Mouse (Mus musculus) WW6 (cell line): ENCODE measurements at regions not wholly inside any gene's neighbourhood (a gene's known extent, or its start where the extent isn't known, plus 50 kb on each side); places are given as distances from the start of the nearest gene placed in this dataset.

Source experiments
- DNase-seq: peaks from one replicate; pipeline ENCODE4 v3.0.0-alpha.2; 2013; ENCODE audit warnings: low read depth, low spot score

- DNase-seq: no peak
Observed at GRCm38 (mm10) chr6:93393551-93393950, 450.3 kb upstream of the Adamts9 start.

DNA sequence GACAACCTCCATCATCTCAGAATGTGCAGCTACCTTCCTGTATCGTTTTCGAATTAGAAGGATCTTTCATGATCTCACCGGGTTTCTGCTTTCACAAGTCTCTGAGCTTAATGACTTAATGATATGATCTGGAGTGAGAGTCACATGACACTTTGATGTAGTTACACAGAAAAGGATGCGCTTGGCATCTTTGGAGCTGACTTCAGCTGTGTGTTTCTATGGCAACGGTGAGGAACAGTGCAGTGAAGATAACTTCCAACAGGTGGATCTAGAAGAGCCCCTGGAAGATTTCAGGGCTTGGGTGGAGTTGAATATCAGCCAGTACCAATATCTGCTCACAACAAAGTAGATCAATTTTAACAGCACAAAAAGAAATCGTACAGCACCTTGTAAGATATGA is 449.1 kb upstream of the Adamts9 start:
- no peak for DNase-seq

DNA sequence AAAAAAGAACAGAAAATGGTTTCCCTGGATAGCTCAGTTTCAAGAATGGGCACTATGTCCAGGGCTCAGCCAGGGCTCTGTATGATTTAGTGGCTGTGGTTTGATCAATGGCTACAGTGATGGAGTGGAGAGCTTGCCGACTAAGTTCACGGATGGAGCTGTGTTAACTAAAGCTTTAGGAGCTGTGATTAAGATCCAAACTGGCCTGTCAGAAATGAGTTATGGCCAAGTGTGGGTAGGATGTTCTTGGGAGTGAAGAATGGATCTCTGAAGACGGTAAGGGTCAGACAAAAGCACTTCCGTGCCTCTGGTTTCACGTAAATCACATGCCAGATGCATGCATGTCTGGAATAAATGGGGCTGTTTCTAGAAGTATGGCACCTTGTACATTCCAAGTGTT is 447.9 kb upstream of the Adamts9 start:
- no peak for DNase-seq

DNA sequence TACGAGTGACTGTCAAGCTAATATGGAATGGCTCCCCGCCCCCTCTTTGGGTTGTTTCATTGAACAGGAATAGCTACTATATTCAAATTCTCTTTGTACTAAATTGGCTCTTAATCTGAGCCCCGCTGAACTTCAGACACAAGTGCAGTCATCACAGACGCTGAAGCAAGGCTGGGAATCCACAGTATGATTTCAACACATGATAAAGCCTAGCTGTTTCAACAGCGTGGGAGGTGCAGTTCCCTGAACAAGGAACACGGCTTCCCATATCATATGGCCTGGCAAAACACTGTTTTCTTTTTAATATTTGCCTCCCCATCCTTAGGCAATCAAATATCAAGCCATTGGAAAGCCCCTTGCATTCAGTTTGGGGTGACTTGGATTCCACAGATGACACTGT is 428.0 kb upstream of the Adamts9 start:
- DNase-seq: no peak

GRCm38 (mm10) chr6:93363846-93364245 is 420.6 kb upstream of the Adamts9 start:
- no peak for DNase-seq

DNA sequence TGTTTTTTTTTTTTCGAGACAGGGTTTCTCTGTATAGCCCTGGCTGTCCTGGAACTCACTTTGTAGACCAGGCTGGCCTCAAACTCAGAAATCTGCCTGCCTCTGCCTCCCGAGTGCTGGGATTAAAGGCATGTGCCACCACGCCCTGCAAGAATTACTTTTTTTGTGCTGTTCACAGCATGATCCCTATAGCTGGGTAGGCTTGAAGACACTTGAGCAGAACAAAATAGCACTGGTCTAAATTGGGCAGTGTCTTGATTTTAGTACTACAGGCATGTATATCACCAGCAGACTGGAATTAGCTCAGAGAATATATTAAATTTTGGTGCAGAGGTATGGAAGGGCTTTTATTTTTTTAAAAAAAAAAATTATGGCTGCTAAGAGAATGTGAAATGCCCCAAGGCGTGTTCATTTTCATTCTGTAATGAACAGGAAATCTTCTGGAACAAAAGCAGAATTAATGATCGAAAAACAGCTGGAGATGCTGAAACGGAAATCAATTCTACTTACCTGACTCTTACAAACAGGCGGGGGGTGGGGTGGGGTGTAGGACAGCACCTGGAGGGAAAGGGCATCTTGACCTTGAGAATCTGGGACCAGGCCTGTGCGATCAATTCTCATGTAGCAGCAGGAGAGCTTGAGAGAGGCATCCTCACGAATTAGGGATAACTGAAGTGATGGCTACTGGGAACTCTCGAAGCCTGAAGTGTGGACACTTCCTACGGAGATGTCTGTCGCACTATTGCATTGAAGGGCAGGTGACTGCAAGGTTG is 410.2 kb upstream of the Adamts9 start:
- no peak for DNase-seq

- DNase-seq: no peak
Observed at GRCm38 (mm10) chr6:93349936-93350700, 406.8 kb upstream of the Adamts9 start.

DNA sequence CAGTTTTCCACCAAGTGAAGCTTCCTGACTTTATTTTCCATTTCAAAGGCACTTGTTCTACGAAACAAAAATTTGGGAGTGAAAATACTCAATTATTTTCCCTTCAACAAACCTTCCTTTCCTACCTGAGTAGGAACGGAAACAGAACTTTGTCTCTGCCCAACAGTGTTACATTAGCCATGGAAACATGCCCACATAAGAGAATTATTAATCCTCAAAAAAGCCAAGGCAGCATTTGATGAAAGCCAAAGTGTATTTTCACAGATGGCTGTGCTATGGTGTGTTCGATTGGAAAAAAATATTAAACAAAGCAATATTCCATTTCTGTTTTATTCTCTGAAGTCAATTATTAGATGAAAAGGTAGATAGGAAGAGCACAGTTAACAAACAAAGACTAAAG is 404.8 kb upstream of the Adamts9 start:
- no peak for DNase-seq

- no peak for DNase-seq
Observed at GRCm38 (mm10) chr6:93328683-93329082, 385.4 kb upstream of the Adamts9 start.

DNA sequence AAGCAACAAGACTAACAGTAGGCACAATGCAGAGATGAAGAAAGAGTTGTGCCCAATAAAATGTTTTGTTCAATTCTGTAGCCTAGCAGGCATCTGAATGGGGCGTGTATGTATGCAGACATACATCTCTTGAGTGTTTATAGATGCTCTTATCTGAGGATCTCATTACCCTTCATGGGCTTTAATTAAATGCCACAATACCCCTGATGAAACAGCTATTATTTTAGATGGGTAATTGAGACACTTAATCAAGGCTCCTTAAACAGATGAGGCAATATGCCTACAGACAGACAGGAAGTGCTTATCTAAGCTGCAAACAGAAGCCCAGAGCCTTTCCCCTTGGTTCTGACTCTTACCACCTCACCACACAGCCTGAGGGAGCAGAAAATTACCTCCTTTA is 384.6 kb upstream of the Adamts9 start:
- no peak for DNase-seq

GRCm38 (mm10) chr6:93323881-93324280 is 380.6 kb upstream of the Adamts9 start:
- no peak for DNase-seq

- no peak for DNase-seq
Observed at GRCm38 (mm10) chr6:93314625-93315024, 371.3 kb upstream of the Adamts9 start.

- peak; percentile 18 for DNase-seq
Observed at GRCm38 (mm10) chr6:93305176-93305575, 361.9 kb upstream of the Adamts9 start.

DNA sequence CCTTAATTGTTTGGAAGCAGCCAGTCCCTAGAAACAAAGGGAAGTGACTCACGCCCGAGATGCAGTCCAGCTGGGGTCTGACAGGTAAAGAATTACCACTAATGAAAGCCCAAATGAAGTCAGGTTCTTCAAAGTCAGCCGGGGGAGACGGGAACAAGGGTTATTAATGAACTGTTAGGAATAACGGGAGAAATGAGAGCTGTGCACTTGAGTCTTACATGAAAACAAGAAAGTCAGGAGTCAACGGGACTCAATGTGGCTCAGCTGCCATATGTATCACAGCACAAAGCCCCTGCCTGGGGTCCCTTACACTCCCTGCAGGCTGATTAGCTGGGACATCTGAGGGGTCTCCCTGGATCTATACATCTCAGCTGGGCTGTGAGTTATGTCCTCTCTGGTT is 354.7 kb upstream of the Adamts9 start:
- no peak for DNase-seq

- no peak for DNase-seq
Observed at GRCm38 (mm10) chr6:93291711-93292110, 348.4 kb upstream of the Adamts9 start.

- no peak for DNase-seq
Observed at GRCm38 (mm10) chr6:93288421-93288820, 345.1 kb upstream of the Adamts9 start.

GRCm38 (mm10) chr6:93285796-93286195 is 342.5 kb upstream of the Adamts9 start:
- DNase-seq: no peak

DNA sequence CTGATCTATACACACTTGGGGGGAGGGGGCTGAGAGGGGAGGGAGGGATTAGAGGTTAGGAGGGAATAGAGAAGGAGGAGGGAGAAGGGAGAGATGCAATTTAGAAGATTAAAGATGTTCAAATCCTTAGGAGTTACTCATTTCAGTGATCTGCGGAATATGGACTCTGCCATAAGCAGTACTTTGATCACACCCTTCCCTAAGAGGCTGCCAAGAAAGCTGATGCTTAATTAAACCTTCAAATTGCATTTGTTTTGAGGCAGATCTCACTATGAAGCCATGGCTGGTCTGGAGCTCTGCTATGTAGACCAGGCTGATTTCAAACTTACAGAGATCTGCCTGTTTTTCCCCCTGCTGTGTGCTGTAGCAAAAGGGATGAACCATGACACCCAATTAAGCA is 338.2 kb upstream of the Adamts9 start:
- DNase-seq: no peak

- DNase-seq: no peak
Observed at GRCm38 (mm10) chr6:93273917-93274513, 330.7 kb upstream of the Adamts9 start.

DNA sequence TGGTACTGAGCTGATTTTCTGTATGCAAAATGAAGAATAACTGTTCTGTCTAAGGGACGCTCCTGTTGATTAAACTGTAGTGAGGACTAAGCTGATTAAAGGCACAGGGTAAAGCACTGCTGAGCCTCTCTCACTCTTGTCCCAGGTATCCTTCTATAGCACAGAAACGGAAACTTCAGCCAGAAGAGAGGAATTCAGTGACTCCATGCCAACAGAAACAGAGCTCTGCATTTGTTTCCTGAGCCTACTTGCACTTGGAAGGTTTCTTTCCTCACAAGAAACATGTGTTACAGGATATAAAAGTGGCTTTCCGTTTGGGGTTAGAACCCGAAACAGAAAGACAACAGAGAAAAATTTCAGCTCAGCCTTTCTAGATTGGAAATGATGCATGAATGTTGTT is 328.9 kb upstream of the Adamts9 start:
- no peak for DNase-seq

DNA sequence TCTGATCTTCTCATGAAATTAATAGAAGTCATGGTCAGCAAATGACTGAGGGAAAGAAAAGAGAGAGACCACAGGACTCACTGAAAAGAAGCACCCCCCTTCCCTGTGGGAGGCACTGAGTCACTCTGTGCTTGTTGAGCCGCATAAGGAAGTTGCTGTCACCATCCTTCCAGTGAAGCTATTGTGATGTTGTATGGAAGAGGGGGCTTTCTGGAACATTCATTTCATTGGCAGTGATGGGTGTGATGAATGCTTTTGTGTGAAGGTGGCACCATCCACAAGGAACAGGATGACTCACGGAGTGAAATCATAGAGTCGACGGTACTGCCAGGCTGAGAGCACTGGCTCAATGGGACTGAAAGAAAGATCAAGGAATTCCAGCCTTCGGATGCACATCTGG is 323.5 kb upstream of the Adamts9 start:
- DNase-seq: no peak

- no peak for DNase-seq
Observed at GRCm38 (mm10) chr6:93265164-93265563, 321.9 kb upstream of the Adamts9 start.

DNA sequence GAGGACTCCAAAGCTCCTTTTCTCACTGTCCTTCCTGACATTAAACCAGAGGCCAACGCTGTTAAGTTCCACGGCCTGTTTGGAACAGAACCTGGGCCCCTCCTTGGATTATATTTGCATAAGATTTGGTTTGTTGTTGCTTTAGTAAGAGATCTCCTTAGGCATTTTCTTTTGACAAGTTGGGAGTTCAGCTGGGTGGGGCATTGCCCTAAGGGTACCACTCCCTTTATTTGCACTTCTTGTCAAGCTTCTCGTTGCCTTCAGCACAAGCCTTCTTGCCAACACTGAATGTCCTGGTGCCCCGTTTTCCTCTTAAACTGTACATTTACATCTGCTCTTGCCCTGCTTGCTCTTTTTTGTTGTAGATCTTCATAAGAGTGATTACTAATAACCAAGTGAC is 317.5 kb upstream of the Adamts9 start:
- no peak for DNase-seq
